Mouse (Mus musculus): ENCODE results near the gene Dctn2. TPM values are rescaled to one million over a fixed set of nuclear protein-coding genes. Genes with fewer than 3 reads are reported as not detected.

The Dctn2 gene
- total RNA-seq, 1 experiment from 2014 or later: 108 TPM

- no peak for ATAC-seq (replicated peaks; ENCODE audit: low read depth, poor library complexity, severe bottlenecking)
Observed at GRCm38 (mm10) chr10:127330212-127330611, 64.0 kb downstream of the Dctn2 start.

Other genes with a start within 250 kb of the Dctn2 start
- 40.2 and 42.3 TPM in 2 replicates for gene Tsfm, start 235.5 kb upstream of the Dctn2 start, total RNA-seq (2017)
- gene Mettl1, start 225.0 kb upstream of the Dctn2 start, total RNA-seq (2017): 27.4 and 28.0 TPM in 2 replicates
- not detected in 2 replicates for gene Eef1akmt3, start 224.9 kb upstream of the Dctn2 start, total RNA-seq (2017)
- 0.14 TPM in 1 of 2 replicates, not detected in the other for gene Cyp27b1, start 218.1 kb upstream of the Dctn2 start, total RNA-seq (2017)
- gene March9, start 206.2 kb upstream of the Dctn2 start, total RNA-seq (2017): 0.23 TPM in 1 of 2 replicates, not detected in the other
- gene Cdk4, start 202.8 kb upstream of the Dctn2 start, total RNA-seq (2017): 723 and 923 TPM in 2 replicates
- 49.9 and 62.2 TPM in 2 replicates for gene Tspan31, start 196.1 kb upstream of the Dctn2 start, total RNA-seq (2017)
- gene Agap2, start 191.1 kb upstream of the Dctn2 start, total RNA-seq (2017): 40.8 and 56.1 TPM in 2 replicates
- gene Os9, start 145.2 kb upstream of the Dctn2 start, total RNA-seq (2017): 159 TPM in 2 replicates
- 56.5 TPM in 2 replicates for gene B4galnt1, start 101.1 kb upstream of the Dctn2 start, total RNA-seq (2017)
- 0.78 and 1.0 TPM in 2 replicates for gene Slc26a10, start 85.7 kb upstream of the Dctn2 start, total RNA-seq (2017)
- gene Arhgef25, start 76.3 kb upstream of the Dctn2 start, total RNA-seq (2017): 9.7 and 16.4 TPM in 2 replicates
- 29.7 and 36.7 TPM in 2 replicates for gene Dtx3, start 70.6 kb upstream of the Dctn2 start, total RNA-seq (2017)
- 15.7 and 18.7 TPM in 2 replicates for gene Pip4k2c, start 54.8 kb upstream of the Dctn2 start, total RNA-seq (2017)
- 0.23 and 0.34 TPM in 2 replicates for gene Kif5a, start 3.0 kb upstream of the Dctn2 start, total RNA-seq (2017)
- gene Mbd6, start 22.6 kb downstream of the Dctn2 start, total RNA-seq (2017): 5.2 and 8.7 TPM in 2 replicates
- 181 and 187 TPM in 2 replicates for gene Mars, start 45.4 kb downstream of the Dctn2 start, total RNA-seq (2017)
- gene Arhgap9, start 55.6 kb downstream of the Dctn2 start, total RNA-seq (2017): 13.6 and 24.3 TPM in 2 replicates
- gene Gli1, start 75.6 kb downstream of the Dctn2 start, total RNA-seq (2017): not detected in 2 replicates
- gene Inhbe, start 88.0 kb downstream of the Dctn2 start, total RNA-seq (2017): not detected in 2 replicates
- gene Inhbc, start 104.1 kb downstream of the Dctn2 start, total RNA-seq (2017): not detected in 2 replicates
- 46.5 and 126 TPM in 2 replicates for gene R3hdm2, start 114.0 kb downstream of the Dctn2 start, total RNA-seq (2017)
- gene Stac3, start 235.3 kb downstream of the Dctn2 start, total RNA-seq (2017): not detected in 2 replicates
- not detected in 2 replicates for gene Ndufa4l2, start 248.6 kb downstream of the Dctn2 start, total RNA-seq (2017)